Mouse (Mus musculus): ENCODE data around the gene Pbx4.

The Pbx4 gene

DNA sequence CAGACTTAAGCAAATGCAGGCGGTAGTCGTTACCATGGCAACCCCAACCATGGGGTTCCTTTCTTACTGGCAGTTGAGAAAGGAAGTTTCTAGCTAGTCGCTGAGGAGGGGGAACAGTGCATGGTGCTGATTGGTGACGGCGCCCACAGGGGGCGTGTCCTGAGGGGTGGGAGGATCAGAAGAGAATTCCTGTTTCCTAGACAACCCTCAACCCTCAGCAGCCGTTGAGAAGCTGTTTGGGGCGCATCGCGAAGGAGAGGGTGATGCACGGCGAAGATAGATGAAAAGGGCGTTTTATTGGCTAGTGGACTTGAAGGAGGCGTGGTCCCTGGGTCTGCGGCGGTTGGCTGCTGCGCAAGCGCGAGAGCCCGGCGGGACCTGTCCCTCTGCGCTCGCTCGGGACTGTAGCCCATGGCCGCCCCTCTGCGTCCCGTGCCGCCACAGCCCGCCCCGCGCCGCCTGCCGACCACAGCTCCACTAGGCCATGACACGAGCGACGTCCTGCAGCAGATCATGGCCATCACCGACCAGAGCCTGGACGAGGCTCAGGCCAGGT lies at the start of gene Pbx4:
Gene Pbx4 (plus strand): TSS at position 194 of the 556 bp plus-strand sequence.
- peak; percentile 74 for DNase-seq (ENCODE audit: low read depth)

DNA sequence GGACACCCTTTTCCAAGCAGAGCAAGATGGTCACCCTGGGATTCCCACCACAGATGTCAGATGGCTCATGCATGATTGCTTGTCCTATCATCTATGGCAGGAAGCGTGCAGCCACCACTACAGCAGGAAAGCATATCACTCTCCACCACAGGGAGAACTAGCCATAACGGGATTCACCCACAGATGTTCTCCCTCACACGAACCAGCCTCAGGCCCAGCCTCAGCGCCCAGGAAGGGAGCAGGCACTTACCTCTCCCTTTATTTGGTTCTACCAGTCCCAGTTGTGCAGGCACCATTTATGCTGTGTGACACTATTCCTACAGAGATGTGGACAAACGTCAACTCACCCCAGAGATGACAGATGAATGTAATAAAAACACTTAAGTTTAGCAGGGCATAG lies 43.2 kb upstream of the Pbx4 start:
- DNase-seq (ENCODE audit: low read depth) = no peak

DNA sequence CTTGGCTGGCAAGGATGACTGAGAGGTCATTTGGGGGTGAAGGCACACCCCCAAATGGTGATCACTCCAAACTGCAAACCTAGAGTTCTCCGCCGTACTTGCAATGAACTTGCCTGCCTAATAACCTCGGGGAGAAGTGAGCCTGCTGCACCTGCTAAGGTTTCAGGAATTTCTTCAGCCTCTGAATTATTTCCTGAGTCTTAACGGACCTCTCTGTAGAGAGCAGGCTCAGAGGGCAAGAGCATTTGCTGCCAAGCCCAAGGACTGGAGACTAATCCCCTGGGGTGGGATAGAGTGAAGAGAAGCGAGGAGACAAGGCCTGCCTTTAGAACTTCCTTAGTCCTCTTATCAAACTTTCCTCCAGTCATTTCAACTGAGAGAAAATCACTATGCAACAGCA lies 42.6 kb upstream of the Pbx4 start:
- DNase-seq (ENCODE audit: low read depth) = no peak

DNA sequence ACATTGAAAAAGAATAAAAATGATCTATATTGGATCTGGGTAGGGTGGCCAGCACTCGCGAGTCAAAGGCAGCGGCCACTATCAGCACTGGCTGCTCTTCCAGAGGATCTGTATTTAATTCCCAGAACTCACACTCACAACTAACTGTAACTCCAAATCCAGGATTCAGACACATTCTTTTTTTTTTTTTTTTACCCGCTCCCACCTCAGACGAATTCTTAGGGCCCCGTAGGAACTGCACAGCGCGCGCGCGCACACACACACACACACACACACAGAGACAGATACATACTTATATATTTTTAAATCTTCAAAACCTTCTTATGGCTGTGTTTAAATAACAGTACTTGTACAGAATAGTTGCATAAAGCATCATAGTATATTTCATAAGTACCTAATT lies 41.9 kb upstream of the Pbx4 start:
- DNase-seq (ENCODE audit: low read depth) = no peak

DNA sequence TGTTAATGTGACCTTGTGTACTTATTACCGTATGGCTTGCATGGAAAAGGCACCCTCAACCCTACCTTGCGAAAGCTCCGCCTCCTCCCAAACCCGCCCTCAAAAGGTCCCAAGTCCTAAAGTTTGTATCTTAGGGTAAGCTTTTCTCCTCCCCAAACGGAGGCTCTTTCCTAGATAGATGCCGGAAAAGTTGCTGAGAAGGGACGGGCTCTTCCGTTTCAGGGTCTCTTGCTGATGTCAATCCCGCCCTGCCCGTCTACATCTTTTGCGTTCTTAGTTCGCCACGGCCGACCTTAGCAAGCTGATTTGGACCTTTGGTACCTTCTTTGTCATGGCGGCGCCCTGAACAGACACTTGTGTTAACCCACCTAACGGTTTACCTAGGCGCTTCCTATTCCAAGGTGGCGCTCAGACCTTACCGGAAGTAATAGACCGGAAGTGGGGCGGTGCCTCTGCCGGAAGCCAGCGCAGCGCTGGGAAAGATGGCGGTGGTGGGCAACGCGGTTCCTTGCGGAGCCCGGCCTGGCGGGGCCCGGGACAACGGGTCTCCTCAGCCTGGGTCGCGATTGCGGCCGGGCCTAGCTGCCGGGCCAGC lies 41.4 kb upstream of the Pbx4 start, which contains the start of the genes Atp13a1 and Zfp866:
Gene Atp13a1 (plus strand): TSS at position 391 of the 595 bp plus-strand sequence.
Gene Zfp866 (minus strand): TSS at position 406 of the 595 bp plus-strand sequence.
- DNase-seq (ENCODE audit: low read depth) = peak; percentile 83

DNA sequence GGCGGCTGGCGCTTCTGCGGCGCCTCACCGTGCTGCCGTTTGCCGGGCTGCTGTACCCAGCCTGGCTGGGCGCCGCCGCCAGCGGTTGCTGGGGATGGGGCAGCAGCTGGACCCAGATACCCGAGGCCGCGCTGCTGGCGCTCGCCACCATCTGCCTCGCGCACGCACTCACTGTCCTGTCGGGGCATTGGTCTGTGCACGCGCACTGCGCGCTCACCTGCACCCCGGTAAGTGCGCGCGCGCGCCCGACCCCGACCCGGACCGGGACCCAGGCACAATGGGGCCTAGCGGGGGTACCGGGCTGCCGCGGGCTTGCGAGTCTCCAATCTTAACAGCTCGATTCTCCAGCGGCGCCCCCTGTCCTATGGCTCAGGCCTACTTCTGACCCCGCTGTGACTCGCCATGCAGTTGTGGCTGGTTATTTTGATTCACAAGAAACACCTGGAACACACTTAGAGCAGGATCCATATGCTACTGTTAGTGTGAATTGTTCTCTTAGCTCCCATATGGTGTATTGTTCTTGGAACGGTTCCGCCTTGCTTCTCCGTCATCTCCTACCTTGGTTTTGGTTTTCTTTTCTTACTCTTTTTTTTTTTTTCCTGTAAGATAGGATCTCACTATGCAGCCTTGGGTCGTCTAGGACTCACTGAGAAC lies 40.7 kb upstream of the Pbx4 start:
- DNase-seq (ENCODE audit: low read depth) = no peak

DNA sequence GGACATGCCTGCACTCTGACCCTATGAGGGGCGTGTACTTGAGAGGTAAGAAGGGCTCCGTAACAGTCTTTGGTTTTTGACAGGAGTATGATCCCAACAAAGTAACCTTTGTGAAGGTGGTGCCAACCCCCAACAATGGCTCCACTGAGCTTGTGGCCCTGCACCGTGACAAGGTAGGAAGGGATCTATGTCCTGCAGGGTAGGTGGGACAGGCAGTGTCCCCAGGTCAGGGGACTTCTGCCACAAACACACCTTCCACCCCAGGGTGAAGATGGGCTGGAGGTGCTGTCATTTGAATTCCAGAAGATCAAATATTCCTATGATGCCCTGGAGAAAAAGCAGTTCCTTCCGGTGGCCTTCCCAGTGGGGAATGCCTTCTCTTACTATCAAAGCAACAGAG lies 38.6 kb upstream of the Pbx4 start:
- DNase-seq (ENCODE audit: low read depth) = no peak

DNA sequence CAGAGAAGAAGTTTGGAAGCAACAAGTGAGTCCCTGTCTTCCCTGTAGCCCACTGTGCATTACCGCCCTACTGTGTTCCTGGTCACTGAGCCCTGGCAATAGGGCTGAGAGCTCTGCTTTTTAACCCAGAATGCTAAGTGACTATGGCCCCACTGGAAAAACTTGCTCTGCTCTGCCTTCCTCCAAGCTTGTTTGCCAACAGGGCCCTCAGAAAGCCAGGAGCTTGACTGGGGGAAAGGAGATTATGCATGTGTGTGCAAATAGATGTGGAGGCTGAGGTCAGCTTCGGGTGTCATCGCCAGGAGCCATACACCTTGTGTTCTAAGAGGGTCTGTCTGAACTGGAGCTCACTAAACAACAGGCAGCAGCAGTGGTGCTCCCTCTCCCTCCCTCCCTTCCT lies 38.2 kb upstream of the Pbx4 start:
- no peak for DNase-seq (ENCODE audit: low read depth)

DNA sequence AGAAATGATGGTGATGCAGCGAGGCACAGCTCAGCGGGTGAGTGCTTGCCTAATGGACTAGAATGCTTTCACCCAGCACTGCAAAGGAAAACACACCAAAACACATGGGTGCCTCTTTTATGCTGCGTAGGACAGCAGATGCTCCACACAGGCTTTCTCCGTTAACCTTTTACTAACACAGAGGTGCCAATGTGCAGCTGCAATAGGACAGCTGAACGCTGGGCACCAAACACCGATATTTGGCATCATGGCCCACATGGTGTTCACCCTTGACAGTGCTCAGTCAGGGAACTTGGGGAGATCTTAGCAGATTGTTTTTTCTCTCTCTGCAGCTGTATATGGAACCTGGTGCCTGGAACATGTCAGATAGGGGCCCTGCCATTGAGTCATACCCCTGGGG lies 37.4 kb upstream of the Pbx4 start:
- no peak for DNase-seq (ENCODE audit: low read depth)

DNA sequence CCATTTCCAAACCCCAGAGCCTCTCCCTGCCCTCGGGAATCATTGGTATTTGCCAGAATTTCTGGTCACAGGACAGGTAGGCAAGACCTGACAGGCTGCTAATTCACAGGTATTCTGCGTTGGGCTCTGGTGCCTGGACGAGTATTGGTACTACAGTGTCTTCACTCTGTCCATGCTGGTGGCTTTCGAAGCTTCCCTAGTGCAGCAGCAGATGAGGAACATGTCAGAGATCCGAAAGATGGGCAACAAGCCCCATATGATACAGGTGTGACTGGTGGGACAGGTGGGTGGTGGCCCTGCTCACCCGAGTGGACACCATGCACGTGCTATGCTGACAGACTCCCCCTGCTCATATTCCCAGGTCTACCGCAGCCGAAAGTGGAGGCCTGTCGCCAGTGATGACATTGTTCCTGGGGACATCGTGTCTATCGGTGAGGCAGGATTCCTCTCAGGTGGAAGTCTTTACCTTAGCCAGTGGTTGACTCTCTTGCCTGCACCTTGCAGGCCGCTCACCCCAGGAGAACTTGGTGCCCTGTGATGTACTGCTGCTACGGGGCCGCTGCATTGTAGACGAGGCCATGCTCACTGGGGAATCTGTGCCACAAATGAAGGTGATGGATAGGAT lies 35.5 kb upstream of the Pbx4 start:
- no peak for DNase-seq (ENCODE audit: low read depth)

DNA sequence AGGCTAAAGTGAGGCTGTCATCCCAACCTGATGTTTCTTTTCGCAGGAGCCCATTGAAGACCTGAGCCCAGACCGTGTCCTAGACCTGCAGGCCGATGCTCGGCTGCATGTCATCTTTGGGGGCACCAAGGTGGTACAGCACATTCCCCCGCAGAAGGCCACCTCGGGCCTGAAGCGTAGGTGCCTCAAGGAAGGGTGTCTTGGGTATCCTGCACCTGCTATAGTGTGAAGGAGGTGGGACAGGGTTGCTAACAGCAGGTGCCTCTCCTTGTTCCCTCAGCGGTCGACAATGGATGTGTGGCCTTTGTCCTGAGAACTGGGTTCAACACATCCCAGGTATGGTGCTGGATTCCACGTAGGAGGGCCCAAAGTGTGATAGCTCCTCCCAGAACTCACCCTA lies 34.6 kb upstream of the Pbx4 start:
- no peak for DNase-seq (ENCODE audit: low read depth)

DNA sequence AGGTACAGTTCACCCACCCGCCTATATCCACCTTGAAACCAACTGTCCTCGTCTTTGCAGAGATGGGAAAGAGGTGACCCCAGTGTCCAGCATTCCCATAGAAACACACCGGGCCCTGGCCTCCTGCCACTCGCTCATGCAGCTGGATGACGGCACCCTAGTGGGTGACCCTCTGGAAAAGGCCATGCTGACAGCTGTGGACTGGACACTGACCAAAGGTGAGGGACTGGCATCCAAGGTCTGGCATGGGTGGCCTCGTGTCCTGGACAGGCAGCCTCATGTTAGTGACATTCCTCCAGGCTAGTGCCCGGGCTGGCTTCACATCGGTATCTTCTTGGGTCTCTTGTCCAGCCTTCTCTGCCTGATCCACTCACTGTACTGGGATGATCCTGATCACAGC lies 33.0 kb upstream of the Pbx4 start:
- no peak for DNase-seq (ENCODE audit: low read depth)

DNA sequence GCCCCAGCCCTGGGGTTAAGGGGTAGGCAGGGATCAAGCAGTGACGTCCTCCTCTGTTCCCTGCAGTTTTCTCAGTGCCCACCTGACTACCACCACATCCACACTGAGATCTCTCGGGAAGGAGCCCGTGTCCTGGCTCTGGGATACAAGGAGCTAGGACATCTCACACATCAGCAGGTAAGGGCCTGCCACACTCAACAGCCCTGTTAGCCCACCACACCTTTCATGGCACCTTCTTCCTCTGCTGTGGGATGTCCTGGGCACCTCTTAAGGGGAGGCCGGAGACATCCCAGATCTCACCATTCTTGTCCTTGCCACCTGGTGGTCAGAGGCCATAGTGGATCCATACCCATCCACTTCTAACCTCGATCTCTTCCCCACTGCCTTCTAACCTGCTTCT lies 32.3 kb upstream of the Pbx4 start:
- no peak for DNase-seq (ENCODE audit: low read depth)

DNA sequence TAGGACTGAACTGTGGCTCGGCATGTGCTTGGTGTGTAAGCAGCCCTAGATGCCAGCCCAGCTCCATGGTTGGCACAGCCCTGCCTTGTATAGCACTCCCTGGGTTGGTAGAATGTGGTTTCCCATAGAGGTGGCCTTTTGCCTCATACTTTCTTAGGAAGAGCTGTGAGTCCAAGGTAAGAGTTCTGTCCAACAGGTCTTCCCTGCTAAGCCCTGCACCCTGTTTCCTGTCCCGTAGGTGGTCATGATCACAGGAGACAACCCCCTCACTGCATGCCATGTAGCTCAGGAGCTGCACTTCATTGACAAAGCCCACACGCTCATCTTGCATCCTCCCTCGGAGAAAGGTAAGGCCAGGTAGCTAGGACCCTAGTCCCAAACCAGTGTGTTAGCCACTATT lies 30.5 kb upstream of the Pbx4 start:
- DNase-seq (ENCODE audit: low read depth) = no peak

DNA sequence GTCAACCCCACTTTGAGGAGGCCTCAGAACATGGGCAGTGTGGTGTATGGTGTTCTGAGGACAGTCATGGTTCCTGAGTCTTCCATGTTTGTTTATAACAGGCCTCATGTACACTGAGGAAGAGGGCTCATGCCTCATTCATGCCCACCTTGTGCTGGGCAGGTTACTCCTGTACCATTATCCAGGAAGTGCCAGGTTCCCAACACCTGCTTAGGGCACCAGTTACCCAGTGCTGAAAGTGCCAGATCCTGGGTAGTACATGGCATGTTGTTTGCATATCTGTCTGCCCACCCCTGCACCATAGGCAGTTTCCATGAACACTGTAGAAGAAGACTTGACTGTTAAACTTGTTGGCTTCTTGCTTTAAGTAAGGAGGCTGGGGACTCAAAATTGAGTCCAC lies 30.1 kb upstream of the Pbx4 start:
- no peak for DNase-seq (ENCODE audit: low read depth)

DNA sequence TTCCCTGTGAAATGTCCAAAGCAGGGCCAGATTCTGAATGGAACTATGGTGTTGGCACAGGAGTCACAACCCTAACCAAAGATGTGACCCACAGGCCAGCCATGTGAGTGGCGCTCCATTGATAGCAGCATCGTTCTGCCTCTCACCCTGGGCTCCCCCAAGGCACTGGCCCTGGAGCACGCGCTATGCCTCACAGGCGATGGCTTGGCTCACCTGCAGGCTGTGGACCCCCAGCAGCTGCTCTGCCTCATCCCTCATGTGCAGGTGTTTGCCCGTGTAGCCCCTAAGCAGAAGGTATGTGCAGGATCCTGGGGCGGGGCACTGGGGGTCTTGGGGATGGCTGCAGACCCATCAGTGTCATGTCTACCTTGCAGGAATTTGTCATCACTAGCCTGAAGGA lies 28.9 kb upstream of the Pbx4 start:
- DNase-seq (ENCODE audit: low read depth) = no peak

DNA sequence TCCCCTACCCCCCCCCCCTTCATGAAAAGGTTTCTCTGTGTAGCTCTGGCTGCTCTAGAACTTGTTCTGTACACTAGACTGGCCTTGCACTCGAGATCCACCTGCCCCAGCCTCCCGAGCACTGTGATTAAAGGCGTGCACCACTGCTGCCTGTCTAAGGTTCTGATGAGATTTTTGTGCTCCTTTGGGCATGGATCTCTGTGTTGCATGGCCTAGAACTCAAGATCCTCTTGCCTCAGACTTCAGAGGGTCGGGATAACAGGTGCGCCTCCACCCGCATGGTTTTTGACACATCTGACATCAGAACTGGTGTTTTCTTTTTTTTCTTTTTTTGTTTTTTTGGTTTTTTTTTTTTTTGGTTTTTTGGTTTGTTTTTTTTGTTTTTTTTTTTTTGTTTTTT lies 27.8 kb upstream of the Pbx4 start:
- no peak for DNase-seq (ENCODE audit: low read depth)

DNA sequence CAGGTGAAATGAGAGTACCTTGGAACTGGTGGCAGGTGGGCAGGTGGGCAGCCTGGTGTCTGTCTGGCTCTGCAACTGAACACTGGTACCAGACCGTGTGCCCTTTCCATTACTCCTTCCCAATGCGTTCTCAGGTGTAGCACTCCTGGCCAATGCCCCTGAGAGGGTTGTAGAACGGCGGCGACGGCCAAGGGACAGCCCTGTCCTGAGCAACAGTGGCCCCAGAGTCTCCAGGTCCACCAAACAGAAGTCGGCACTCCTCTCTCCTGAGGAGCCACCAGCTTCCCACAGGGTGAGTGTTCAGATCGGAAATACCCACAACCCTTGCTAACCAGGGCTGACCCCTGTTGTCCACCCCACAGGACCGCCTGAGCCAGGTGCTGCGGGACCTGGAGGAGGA lies 27.2 kb upstream of the Pbx4 start:
- DNase-seq (ENCODE audit: low read depth) = no peak

DNA sequence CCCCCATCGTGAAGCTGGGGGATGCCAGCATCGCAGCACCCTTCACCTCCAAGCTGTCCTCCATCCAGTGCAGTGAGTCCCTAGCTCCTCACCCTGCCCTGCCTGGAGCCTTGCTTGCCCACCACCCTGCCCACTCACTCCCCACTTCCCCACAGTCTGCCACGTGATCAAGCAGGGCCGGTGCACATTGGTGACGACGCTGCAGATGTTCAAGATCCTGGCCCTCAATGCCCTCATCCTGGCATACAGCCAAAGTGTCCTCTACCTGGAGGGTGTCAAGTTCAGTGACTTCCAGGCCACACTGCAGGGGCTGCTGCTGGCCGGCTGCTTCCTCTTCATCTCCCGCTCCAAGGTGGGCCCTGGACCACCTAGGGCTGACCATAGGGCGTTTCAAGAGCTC lies 26.8 kb upstream of the Pbx4 start:
- DNase-seq (ENCODE audit: low read depth) = no peak

DNA sequence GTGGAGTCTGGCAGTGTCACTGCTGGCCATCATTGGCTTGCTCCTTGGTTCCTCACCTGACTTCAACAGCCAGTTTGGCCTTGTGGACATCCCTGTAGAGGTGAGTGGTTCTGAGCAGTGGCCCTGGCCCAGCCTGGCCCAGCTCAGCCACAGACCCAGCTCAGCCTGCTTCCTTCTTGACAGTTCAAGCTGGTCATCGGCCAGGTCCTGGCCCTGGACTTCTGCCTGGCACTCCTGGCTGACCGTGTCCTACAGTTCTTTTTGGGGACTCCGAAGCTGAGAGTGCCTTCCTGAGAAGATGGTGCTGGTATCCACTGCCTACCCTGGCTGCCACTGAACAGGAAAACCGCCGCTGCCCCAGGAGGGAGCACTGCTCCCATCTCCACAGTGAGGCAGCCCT lies 25.1 kb upstream of the Pbx4 start:
- no peak for DNase-seq (ENCODE audit: low read depth)

DNA sequence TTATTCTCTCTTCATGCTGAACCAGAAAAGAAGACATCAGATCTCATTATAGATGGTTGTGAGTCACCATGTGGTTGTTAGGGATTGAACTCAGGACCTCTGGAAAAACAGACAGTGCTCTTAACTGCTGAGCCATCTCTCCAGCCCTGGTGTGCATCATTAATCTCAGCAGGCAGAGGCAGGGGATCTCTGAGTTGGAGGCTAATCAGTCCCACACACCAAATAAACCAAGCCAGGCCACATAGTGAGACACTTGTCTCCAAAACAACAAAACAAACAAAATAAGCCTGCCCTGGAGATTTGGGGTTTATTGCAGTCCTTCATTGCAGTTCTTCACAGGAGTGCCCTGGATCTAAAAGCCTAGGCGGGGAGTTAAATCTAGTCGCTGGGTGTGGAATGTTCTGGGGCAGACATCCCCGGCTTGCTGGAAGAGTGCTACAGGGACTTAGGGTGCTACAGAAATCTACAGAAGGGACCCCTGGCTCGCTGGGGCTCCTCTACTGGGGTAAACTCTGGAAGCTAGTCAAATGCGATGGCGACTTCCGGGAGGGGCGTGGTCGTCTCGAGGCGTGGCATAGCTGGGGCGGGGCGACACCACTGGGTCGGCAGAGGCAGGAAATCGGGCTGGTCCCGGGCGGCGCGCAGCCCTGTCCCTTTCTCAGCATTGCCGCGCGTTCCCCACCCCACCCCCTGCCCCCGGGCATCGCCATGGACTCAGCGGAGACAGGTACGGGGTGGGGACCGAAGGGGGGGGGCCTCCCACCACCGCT lies 24.0 kb upstream of the Pbx4 start, which contains the start of gene Gmip:
Gene Gmip (plus strand): TSS at position 586 of the 770 bp plus-strand sequence.
- DNase-seq (ENCODE audit: low read depth) = no peak

DNA sequence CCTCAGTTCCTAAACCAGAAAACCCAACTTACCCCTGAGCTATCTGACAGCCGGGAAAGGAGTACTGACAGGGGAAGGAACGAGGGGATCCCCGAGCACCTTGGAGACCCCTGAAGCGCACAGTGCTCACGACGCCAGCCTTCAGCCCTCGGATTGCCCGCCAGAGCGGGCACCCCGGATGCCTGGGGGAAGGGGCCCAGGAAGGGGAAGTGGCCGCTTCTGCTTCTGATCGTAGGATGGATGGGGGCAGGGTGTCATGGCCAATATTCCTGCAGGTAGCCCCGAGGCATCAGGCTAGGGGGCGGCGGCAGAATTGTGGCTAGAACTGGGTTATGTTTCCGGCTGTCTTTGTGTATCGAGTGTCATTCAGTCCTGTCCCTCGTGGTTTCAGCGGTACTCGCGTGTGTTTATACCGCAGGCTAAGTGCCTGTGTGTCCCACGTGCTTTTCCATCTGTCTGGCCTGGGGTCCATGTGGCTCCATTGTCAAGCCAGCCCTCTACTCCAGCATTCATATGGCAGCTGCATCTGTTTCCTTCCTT lies 23.4 kb upstream of the Pbx4 start:
- DNase-seq (ENCODE audit: low read depth) = no peak
